Comparison of ENCODE assay signal across 15 mouse cellular contexts in the genomic region with DNA sequence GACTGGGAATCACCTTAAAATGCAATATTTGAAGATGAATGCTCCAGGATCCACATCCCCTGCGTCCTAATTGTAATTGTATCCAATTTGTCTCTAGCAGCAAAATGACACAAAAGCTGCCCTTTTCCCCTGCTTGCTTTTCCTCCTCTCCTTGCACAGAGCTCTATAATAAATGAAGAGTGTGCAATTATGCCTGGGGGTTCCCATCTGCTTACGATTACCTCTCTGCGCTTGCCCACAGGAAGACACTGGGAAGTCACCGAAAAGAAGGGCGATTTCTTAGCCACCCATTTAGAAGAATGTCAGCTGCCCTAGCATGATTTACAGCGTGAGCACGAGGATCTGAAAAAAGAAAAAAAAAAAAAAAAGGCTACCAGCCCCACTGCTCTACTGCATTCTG.
DNase-seq lines count a peak whose midpoint lies in the region; ATAC-seq and TF ChIP-seq lines count a peak whose summit lies in the region.
"Had no signal": no experiment of that assay in that cellular context is flagged by ENCODE, and none has a peak within 500 bp of the region (broad histone marks: within the 10 kb centered on the region; RNA-seq: fewer than 3 reads in every experiment).

No protein-coding gene starts in this region.

- H3K9me3 ChIP-seq in midbrain, postnatal 0 days (ENCODE audit: low read length), result no peaks in the 10 kb centered on the region
- H3K9me3 ChIP-seq in midbrain, embryonic 10.5 days (replicated peaks), result 0 out of 2 replicates have a peak, but pooled peaks cover 2% of the 10 kb centered on the region
- H3K9me3 ChIP-seq in heart, embryonic 11.5 days (replicated peaks; ENCODE audit: control insufficient read depth, low read length), result no peaks in the 10 kb centered on the region
- H3K9me3 ChIP-seq: forebrain, embryonic 15.5 days; limb, embryonic 12.5 days; liver, embryonic 15.5 days; midbrain, embryonic 13.5 days had no signal

- no peak for ATAC-seq in midbrain, postnatal 0 days (ENCODE audit: low FRiP score)
- ATAC-seq in heart, embryonic 11.5 days (replicated peaks; ENCODE audit: insufficient number of reproducible peaks, low FRiP score, low TSS enrichment), result no peak
- ATAC-seq: forebrain, embryonic 15.5 days; midbrain, embryonic 13.5 days had no signal

- no peak overlapping the region for H3K4me3 ChIP-seq in midbrain, postnatal 0 days (ENCODE audit: low read depth, low read length)
- no peak overlapping the region for H3K4me3 ChIP-seq in midbrain, embryonic 10.5 days
- H3K4me3 ChIP-seq in heart, embryonic 11.5 days (ENCODE audit: low read depth, low read length), result no peak overlapping the region
- H3K4me3 ChIP-seq: forebrain, embryonic 15.5 days; limb, embryonic 12.5 days; liver, embryonic 15.5 days; midbrain, embryonic 13.5 days had no signal

- H3K4me1 ChIP-seq in midbrain, postnatal 0 days (ENCODE audit: insufficient read depth, low read length), result no peaks in the 10 kb centered on the region
- H3K4me1 ChIP-seq in midbrain, embryonic 10.5 days, result no peaks in the 10 kb centered on the region
- no peaks in the 10 kb centered on the region for H3K4me1 ChIP-seq in heart, embryonic 11.5 days (ENCODE audit: control insufficient read depth, insufficient read depth, low read length)
- H3K4me1 ChIP-seq: forebrain, embryonic 15.5 days; liver, embryonic 15.5 days had no signal

- H3K9ac ChIP-seq in midbrain, postnatal 0 days (replicated peaks; ENCODE audit: low read length, poor library complexity, severe bottlenecking), result no peak overlapping the region
- no peak overlapping the region for H3K9ac ChIP-seq in heart, embryonic 11.5 days (ENCODE audit: low read depth, low read length)
- H3K9ac ChIP-seq: forebrain, embryonic 15.5 days; limb, embryonic 12.5 days; liver, embryonic 15.5 days; midbrain, embryonic 13.5 days had no signal

- H3K4me2 ChIP-seq in midbrain, postnatal 0 days (ENCODE audit: low read depth, low read length, poor library complexity, severe bottlenecking), result no peak overlapping the region; the same call in 1 of the 2 replicates
- H3K4me2 ChIP-seq in heart, embryonic 11.5 days, result no peak overlapping the region
- H3K4me2 ChIP-seq: forebrain, embryonic 15.5 days; limb, embryonic 12.5 days; liver, embryonic 15.5 days; midbrain, embryonic 13.5 days had no signal

- whole genome bisulfite sequencing in midbrain, postnatal 0 days, result 55% methylated on average over 7 of the region's 7 CpGs
- WGBS in midbrain, embryonic 10.5 days, result 76% methylated on average over 7 of the region's 7 CpGs
- WGBS in heart, embryonic 11.5 days (ENCODE audit: insufficient replicate concordance), result 68% methylated on average over 7 of the region's 7 CpGs

- DNase-seq in midbrain, postnatal 0 days (ENCODE audit: low spot score), result peak; percentile 26
- DNase-seq in midbrain, embryonic 10.5 days (ENCODE audit: low spot score), result no peak
- peak; percentile 26 for DNase-seq in forelimb bud, embryonic 11.5 days (ENCODE audit: low read depth, low spot score)
- peak; percentile 46 for DNase-seq in mesoderm, embryonic 11.5 days (ENCODE audit: low read depth, low spot score)
- DNase-seq in layer of hippocampus, adult 9-10 months (ENCODE audit: low spot score), result no peak
- DNase-seq in yolk sac, embryonic 10.5 days (ENCODE audit: low spot score), result no peak
- DNase-seq: cerebellum, adult 18-20 months; heart, adult 18-20 months; lung, postnatal 4 days; thymus, postnatal 4 days had no signal

- no peak overlapping the region for H3K27ac ChIP-seq in midbrain, postnatal 0 days (ENCODE audit: low read depth, low read length)
- H3K27ac ChIP-seq in midbrain, embryonic 10.5 days (replicated peaks), result no peak overlapping the region
- H3K27ac ChIP-seq in heart, embryonic 11.5 days (ENCODE audit: low read depth, low read length), result no peak overlapping the region
- H3K27ac ChIP-seq: forebrain, embryonic 15.5 days; limb, embryonic 12.5 days; liver, embryonic 15.5 days; midbrain, embryonic 13.5 days had no signal

- H3K27me3 ChIP-seq in midbrain, postnatal 0 days (ENCODE audit: insufficient read depth, low read length), result no peaks in the 10 kb centered on the region
- H3K27me3 ChIP-seq in midbrain, embryonic 10.5 days (ENCODE audit: low read depth, poor library complexity, severe bottlenecking), result no peaks in the 10 kb centered on the region
- no peaks in the 10 kb centered on the region for H3K27me3 ChIP-seq in heart, embryonic 11.5 days (ENCODE audit: control insufficient read depth, insufficient read depth, low read length)
- H3K27me3 ChIP-seq: forebrain, embryonic 15.5 days; limb, embryonic 12.5 days; liver, embryonic 15.5 days; midbrain, embryonic 13.5 days had no signal

- no peaks in the 10 kb centered on the region for H3K36me3 ChIP-seq in midbrain, postnatal 0 days (ENCODE audit: insufficient read depth, low read length)
- no peaks in the 10 kb centered on the region for H3K36me3 ChIP-seq in midbrain, embryonic 10.5 days
- no peaks in the 10 kb centered on the region for H3K36me3 ChIP-seq in heart, embryonic 11.5 days (ENCODE audit: control insufficient read depth, insufficient read depth, low read length)
- H3K36me3 ChIP-seq: forebrain, embryonic 15.5 days; limb, embryonic 12.5 days; liver, embryonic 15.5 days; midbrain, embryonic 13.5 days had no signal

- no peak for TF ChIP-seq CTCF in midbrain, postnatal 0 days (IDR thresholded peaks at IDR 0.05)

Comparison
In these comparisons a context has a peak if more than half of its experiments do, and no peak if none do; other contexts are left out.
1. DNase-seq: peak in midbrain, postnatal 0 days (single experiment), forelimb bud, embryonic 11.5 days (single experiment) and mesoderm, embryonic 11.5 days (single experiment); none in midbrain, embryonic 10.5 days (single experiment), layer of hippocampus, adult 9-10 months (single experiment) and yolk sac, embryonic 10.5 days (single experiment).